Mouse (Mus musculus): ENCODE measurements at regions not wholly inside any gene's neighbourhood (a gene's known extent, or its start where the extent isn't known, plus 50 kb on each side); places are given as distances from the start of the nearest gene placed in this dataset.
A peak's percentile ranks its signal among the peaks of the same experiment; 100 is the strongest.

DNA sequence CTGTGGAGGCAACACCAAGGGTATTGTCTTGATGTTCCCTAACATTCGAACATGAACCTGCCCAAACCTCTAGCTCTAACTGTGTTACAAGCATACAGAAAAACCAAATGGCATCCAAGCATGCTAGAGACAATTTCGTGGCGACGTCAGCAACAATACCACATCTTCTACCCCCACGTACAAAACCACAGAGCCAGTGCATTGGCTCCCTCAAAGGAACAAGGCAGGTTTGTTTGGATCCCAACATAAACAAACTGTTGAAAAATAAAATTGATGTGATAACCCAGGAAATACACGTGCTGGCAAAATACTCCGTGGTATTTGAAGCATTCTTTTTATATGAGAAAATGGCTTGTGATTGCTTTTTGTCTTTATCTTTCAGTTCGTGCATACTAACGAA is 89.4 kb downstream of the Psmg1 start:
- Histone ChIP-seq H3K4me1 (ENCODE audit: control insufficient read depth, insufficient read depth, insufficient read length, low read length) (peaks cover 3% of the 10 kb centered on the region; the same call in 1 of the 2 replicates), H3K27ac (replicated peaks; ENCODE audit: low read depth, low read length) (no peak overlapping the region), H3K4me3 (ENCODE audit: insufficient read depth, low read depth, low read length) (no peak overlapping the region)

DNA sequence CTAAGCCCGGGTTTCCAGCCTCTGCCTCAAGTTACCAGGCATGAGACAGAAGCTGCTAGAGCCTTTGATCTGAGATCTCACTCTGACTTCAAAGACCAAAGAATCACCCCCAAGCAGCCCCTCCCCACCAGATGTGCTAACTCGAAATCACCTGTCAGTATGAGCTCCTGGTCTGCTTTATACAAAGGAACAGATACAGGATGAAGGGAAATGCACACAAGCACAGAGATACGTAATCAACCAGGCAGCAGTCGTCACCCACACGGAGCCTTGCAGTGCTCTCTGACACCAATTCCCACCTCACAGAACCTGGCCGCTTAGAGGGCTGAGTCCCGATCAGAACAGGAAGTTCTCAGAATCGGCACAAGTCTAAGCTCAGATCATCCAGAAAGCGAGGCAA is 90.6 kb downstream of the Psmg1 start:
- peaks cover 3% of the 10 kb centered on the region; the same call in 1 of the 2 replicates for H3K4me1 ChIP-seq (ENCODE audit: control insufficient read depth, insufficient read depth, insufficient read length, low read length)
- H3K4me3 ChIP-seq (ENCODE audit: insufficient read depth, low read depth, low read length): no peak overlapping the region

GRCm38 (mm10) chr16:95899672-95900071 is 91.1 kb downstream of the Psmg1 start:
- Histone ChIP-seq H3K4me1 (ENCODE audit: control insufficient read depth, insufficient read depth, insufficient read length, low read length) (peaks cover 3% of the 10 kb centered on the region; the same call in 1 of the 2 replicates), H3K27ac (replicated peaks; ENCODE audit: low read depth, low read length) (no peak overlapping the region), H3K4me3 (ENCODE audit: insufficient read depth, low read depth, low read length) (no peak overlapping the region)

More for the DNA sequence above, 90.6 kb downstream of the Psmg1 start:
- no peak overlapping the region for H3K27ac ChIP-seq (replicated peaks; ENCODE audit: low read depth, low read length)

GRCm38 (mm10) chr16:95897843-95898242 is 92.9 kb downstream of the Psmg1 start:
- Histone ChIP-seq H3K4me1 (ENCODE audit: control insufficient read depth, insufficient read depth, insufficient read length, low read length) (peaks cover 4% of the 10 kb centered on the region; the same call in 1 of the 2 replicates), H3K27ac (replicated peaks; ENCODE audit: low read depth, low read length) (no peak overlapping the region), H3K4me3 (ENCODE audit: insufficient read depth, low read depth, low read length) (no peak overlapping the region)

DNA sequence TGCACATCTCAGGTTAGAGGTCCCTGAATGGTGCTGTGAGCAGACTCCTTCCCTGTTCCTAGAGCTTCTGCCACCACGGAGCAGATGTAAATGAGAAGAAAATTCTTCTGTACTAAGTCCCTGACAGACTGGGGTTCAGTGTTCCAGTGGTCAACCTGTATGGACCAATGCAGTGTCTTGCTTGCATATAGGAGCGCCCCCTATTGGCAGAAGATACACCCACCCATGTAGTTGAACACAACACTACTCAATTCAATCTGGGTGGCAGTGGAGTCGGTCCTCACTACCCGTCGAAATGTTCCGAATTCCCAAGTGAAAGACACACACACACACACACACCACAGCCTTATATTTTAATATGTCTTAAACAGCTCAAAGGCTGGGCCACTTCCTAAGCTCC is 94.6 kb downstream of the Psmg1 start:
- Histone ChIP-seq H3K27ac (replicated peaks; ENCODE audit: low read depth, low read length) (no peak overlapping the region), H3K4me1 (ENCODE audit: control insufficient read depth, insufficient read depth, insufficient read length, low read length) (peaks cover 16% of the 10 kb centered on the region), H3K4me3 (ENCODE audit: insufficient read depth, low read depth, low read length) (no peak overlapping the region)

- Histone ChIP-seq H3K4me3 (ENCODE audit: insufficient read depth, low read depth, low read length) (no peak overlapping the region), H3K27ac (replicated peaks; ENCODE audit: low read depth, low read length) (no peak overlapping the region), H3K4me1 (ENCODE audit: control insufficient read depth, insufficient read depth, insufficient read length, low read length) (peaks cover 21% of the 10 kb centered on the region)
Observed at GRCm38 (mm10) chr16:95893534-95894290, 97.0 kb downstream of the Psmg1 start.

DNA sequence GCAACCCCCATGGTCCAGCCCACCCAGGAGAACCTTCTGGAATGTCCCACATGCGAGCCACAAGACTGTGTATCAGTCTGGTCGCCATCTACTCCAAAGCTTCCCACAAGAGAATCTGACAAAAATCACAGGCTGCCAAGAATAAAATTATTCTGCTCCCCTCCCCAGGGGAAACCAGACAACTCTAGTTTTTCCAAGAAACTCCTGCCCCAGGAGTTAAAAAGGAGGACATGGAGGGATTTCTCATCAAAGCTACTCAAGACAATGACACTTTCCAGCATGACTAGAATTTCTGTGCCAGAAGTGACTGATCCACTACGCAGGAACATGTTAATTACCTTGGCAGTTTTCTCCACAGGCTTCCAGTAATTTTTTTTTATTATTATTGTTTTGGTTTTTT is 98.4 kb downstream of the Psmg1 start:
- H3K27ac ChIP-seq (replicated peaks; ENCODE audit: low read depth, low read length): peak overlapping the region; percentile 89
- H3K4me3 ChIP-seq (ENCODE audit: insufficient read depth, low read depth, low read length): no peak overlapping the region
- H3K4me1 ChIP-seq (ENCODE audit: control insufficient read depth, insufficient read depth, insufficient read length, low read length): peaks cover 21% of the 10 kb centered on the region

- peaks cover 5% of the 10 kb centered on the region; the same call in 1 of the 2 replicates for H3K4me1 ChIP-seq (ENCODE audit: control insufficient read depth, insufficient read depth, insufficient read length, low read length)
- H3K27ac ChIP-seq (replicated peaks; ENCODE audit: low read depth, low read length): no peak overlapping the region
- H3K4me3 ChIP-seq (ENCODE audit: insufficient read depth, low read depth, low read length): no peak overlapping the region
Observed at GRCm38 (mm10) chr16:95886131-95886530, 104.6 kb downstream of the Psmg1 start.

DNA sequence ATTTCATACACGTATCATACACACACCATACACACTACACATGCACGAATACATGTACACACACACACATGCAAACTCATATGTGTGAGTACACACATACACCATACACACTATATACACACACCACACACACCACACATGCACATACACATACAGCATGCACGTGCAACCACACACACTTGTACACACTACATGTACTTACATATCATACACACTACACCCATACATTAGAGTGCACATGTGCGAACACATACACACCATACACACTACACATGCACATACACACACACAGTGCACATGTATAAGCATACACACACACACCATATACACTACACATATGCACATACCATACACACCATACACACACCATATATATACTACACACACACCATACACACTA is 117.5 kb downstream of the Psmg1 start:
- H3K4me1 ChIP-seq (ENCODE audit: control insufficient read depth, insufficient read depth, insufficient read length, low read length): peaks cover 22% of the 10 kb centered on the region
- no peak overlapping the region for H3K27ac ChIP-seq (replicated peaks; ENCODE audit: low read depth, low read length)
- H3K4me3 ChIP-seq (ENCODE audit: insufficient read depth, low read depth, low read length): no peak overlapping the region

GRCm38 (mm10) chr16:95872436-95872835 is 118.3 kb downstream of the Psmg1 start:
- Histone ChIP-seq H3K4me1 (ENCODE audit: control insufficient read depth, insufficient read depth, insufficient read length, low read length) (peaks cover 22% of the 10 kb centered on the region), H3K27ac (replicated peaks; ENCODE audit: low read depth, low read length) (peak overlapping the region; percentile 90), H3K4me3 (ENCODE audit: insufficient read depth, low read depth, low read length) (no peak overlapping the region)

DNA sequence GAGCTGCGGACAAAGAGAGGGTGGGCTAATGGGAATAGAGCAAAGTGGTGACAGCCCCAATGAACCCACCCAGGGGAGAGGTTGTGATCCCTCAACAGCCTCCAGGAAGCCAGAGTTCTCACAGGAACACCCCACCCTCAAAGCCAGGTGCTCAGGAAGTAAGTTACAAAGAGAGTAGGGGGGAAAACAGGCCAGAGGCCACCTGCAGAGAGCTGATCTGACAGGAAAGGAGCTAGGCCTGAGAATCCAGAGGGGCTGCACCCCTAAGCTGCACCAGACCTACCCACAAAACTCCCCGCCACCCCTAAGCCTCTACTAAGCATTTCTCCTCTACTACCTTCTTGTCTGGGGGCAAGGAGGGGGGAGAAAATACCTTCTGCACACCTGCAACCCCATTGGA is 120.5 kb downstream of the Psmg1 start:
- peaks cover 22% of the 10 kb centered on the region for H3K4me1 ChIP-seq (ENCODE audit: control insufficient read depth, insufficient read depth, insufficient read length, low read length)
- peak overlapping the region; percentile 91 for H3K27ac ChIP-seq (replicated peaks; ENCODE audit: low read depth, low read length)
- no peak overlapping the region for H3K4me3 ChIP-seq (ENCODE audit: insufficient read depth, low read depth, low read length)

DNA sequence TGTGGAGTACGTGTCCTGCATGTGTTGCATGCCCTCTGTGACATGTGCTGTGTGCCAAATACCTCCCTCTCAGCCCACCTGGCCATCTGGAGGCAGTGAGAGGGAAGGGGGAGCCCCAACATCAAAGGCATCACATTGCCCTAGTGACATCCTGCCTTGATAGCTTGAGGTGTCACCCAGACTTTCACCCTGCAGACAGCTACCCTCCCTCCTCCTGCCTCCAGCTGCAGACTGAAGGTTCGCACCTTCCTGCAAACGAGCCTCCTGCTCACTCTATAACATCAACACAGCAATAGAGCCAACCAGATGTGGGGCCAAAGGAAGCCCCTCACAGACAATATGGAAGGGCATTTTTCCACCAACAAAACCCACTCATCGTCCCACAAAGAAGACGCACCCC is 121.3 kb downstream of the Psmg1 start:
- peaks cover 22% of the 10 kb centered on the region for H3K4me1 ChIP-seq (ENCODE audit: control insufficient read depth, insufficient read depth, insufficient read length, low read length)
- no peak overlapping the region for H3K4me3 ChIP-seq (ENCODE audit: insufficient read depth, low read depth, low read length)
- H3K27ac ChIP-seq (replicated peaks; ENCODE audit: low read depth, low read length): peak overlapping the region; percentile 91

DNA sequence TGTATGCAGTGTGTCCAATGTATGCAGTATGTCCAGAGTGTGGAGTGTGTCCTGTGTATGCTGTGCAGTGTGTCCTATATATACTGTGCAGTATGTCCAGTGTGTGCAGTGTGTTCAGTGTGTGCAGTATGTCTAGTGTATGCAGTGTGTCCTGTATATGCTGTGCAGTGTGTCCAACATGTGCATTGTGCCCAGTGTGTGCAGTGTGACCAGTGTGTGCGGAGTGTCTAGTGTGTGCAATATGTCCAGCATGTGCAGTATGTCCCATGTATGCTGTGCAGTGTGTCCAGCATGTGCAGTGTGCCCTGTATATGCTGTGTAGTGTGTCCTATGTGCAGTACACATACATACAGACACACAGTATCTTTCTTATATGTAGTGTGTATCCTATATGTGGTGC is 121.9 kb downstream of the Psmg1 start:
- H3K4me3 ChIP-seq (ENCODE audit: insufficient read depth, low read depth, low read length): no peak overlapping the region
- no peak overlapping the region for H3K27ac ChIP-seq (replicated peaks; ENCODE audit: low read depth, low read length)
- peaks cover 28% of the 10 kb centered on the region for H3K4me1 ChIP-seq (ENCODE audit: control insufficient read depth, insufficient read depth, insufficient read length, low read length)

- H3K27ac ChIP-seq (replicated peaks; ENCODE audit: low read depth, low read length): no peak overlapping the region
- H3K4me1 ChIP-seq (ENCODE audit: control insufficient read depth, insufficient read depth, insufficient read length, low read length): peaks cover 34% of the 10 kb centered on the region
- H3K4me3 ChIP-seq (ENCODE audit: insufficient read depth, low read depth, low read length): no peak overlapping the region
Observed at GRCm38 (mm10) chr16:95867516-95867915, 123.2 kb downstream of the Psmg1 start.

GRCm38 (mm10) chr16:95866866-95867420 is 123.8 kb downstream of the Psmg1 start:
- no peak overlapping the region for H3K27ac ChIP-seq (replicated peaks; ENCODE audit: low read depth, low read length)
- no peak overlapping the region for H3K4me3 ChIP-seq (ENCODE audit: insufficient read depth, low read depth, low read length)
- H3K4me1 ChIP-seq (ENCODE audit: control insufficient read depth, insufficient read depth, insufficient read length, low read length): peaks cover 38% of the 10 kb centered on the region

DNA sequence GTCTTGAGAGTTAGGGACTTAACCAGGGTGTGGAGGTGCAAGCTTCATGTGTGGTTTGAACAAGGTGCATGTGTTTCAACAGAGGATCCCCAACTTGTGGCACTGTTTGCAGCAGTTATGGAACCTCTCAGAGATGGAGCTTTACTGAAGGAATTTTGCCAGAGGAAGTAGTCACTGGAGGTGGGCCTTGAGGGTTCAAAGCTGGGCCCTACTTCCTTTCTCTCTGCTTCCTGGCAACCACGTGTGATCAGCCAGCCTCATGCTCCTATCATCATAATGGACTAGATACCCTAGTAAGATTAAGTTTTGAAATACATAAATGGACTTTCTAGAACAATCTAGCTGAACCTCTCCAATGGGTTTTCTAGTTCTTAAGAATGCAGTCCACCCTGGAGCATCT is 125.2 kb downstream of the Psmg1 start:
- Histone ChIP-seq H3K4me3 (ENCODE audit: insufficient read depth, low read depth, low read length) (no peak overlapping the region), H3K4me1 (ENCODE audit: control insufficient read depth, insufficient read depth, insufficient read length, low read length) (peaks cover 39% of the 10 kb centered on the region), H3K27ac (replicated peaks; ENCODE audit: low read depth, low read length) (no peak overlapping the region)
